Mouse (Mus musculus) intestine, embryonic 16.5 days (tissue): ENCODE data around the gene Tnik. TPM values are rescaled to one million over a fixed set of nuclear protein-coding genes. Genes with fewer than 3 reads are reported as not detected.

Experiments used
- ATAC-seq: fragments of 200-750 bp; cut with Nextera tagmentation; 2 replicates; pipeline ENCODE4 v1.8.0; 2017; ENCODE audit warnings: moderate TSS enrichment, moderate library complexity
- H3K27ac ChIP-seq: fragments of 300-500 bp; sonication (generic); 2 replicates; pipeline ENCODE4 v1.5.1; 2014; ENCODE audit warnings: mild to moderate bottlenecking, low read length
- H3K27me3 ChIP-seq: fragments of 300-500 bp; sonication (generic); replicated peaks from 2 replicates; pipeline ENCODE4 v1.6.1; 2014; ENCODE audit warnings: low read length, control low read depth, mixed read lengths; ENCODE audit not compliant: control insufficient read depth, insufficient read depth
- H3K36me3 ChIP-seq: fragments of 300-500 bp; sonication (generic); 2 replicates; pipeline ENCODE4 v1.6.1; 2014; ENCODE audit warnings: low read length, control low read depth; ENCODE audit not compliant: control insufficient read depth, insufficient read depth
- H3K4me1 ChIP-seq: fragments of 300-500 bp; sonication (generic); 2 replicates; pipeline ENCODE4 v1.6.1; 2014; ENCODE audit warnings: low read length, control low read depth, mixed read lengths; ENCODE audit not compliant: control insufficient read depth, insufficient read depth
- H3K4me2 ChIP-seq: fragments of 300-500 bp; sonication (generic); 2 replicates; pipeline ENCODE4 v1.6.1; 2014; ENCODE audit warnings: low read depth, low read length, control low read depth
- H3K4me3 ChIP-seq: fragments of 300-500 bp; sonication (generic); 2 replicates; pipeline ENCODE4 v1.5.1; 2014; ENCODE audit warnings: mild to moderate bottlenecking, low read length
- H3K9ac ChIP-seq: fragments of 300-500 bp; sonication (generic); 2 replicates; pipeline ENCODE4 v1.6.1; 2014; ENCODE audit warnings: low read depth, low read length
- H3K9me3 ChIP-seq: fragments of 300-500 bp; sonication (generic); 2 replicates; pipeline ENCODE4 v1.6.1; 2016; ENCODE audit warnings: low read length, control low read depth; ENCODE audit not compliant: control insufficient read depth
- WGBS: fragments of 180-500 bp; shearing (Covaris S2); extraction: QIAGEN DNeasy Blood & Tissue Kit; methylation state at CpG from one replicate; pipeline ENCODE4 v1.1.7; 2014; 5-methylcytosine and 5-hydroxymethylcytosine counted together
- polyA plus RNA-seq: library from polyadenylated mRNA; unstranded; fragments of >200 nt; fragmentation: Nextera tagmentation; extraction: Ambion mirVana; gene quantifications from 2 replicates; pipeline ENCODE4 v1.2.1, GENCODE M21; 2015

Gene Tnik
- polyA plus RNA-seq, 1 experiment from 2014 or later, result 12.5 TPM

GRCm38 (mm10) chr3:28550497-28551093 is 287.6 kb downstream of the Tnik start:
- no peak overlapping the region for H3K4me3 ChIP-seq
- peaks cover 15% of the 10 kb centered on the region for H3K4me1 ChIP-seq
- H3K4me2 ChIP-seq, result no peak overlapping the region
- 58% methylated on average over 6 of the region's 6 CpGs for WGBS
- H3K9ac ChIP-seq, result no peak overlapping the region
- H3K27ac ChIP-seq, result no peak overlapping the region
- no peak for ATAC-seq
- no peaks in the 10 kb centered on the region; the same call in 1 of the 2 replicates for H3K27me3 ChIP-seq
- H3K36me3 ChIP-seq, result no peaks in the 10 kb centered on the region
- H3K9me3 ChIP-seq, result no peaks in the 10 kb centered on the region

- no peak for ATAC-seq
- 60% methylated on average over 1 of the region's 1 CpGs for WGBS
These were observed 288.7 kb downstream of the Tnik start for GRCm38 (mm10) chr3:28551756-28552155.

GRCm38 (mm10) chr3:28554934-28555333 is 291.9 kb downstream of the Tnik start:
- H3K4me3 ChIP-seq, result no peak overlapping the region
- H3K27me3 ChIP-seq, result no peaks in the 10 kb centered on the region; the same call in 1 of the 2 replicates
- 76% methylated on average over 9 of the region's 9 CpGs for WGBS
- no peak overlapping the region for H3K9ac ChIP-seq
- no peaks in the 10 kb centered on the region; the same call in 1 of the 2 replicates for H3K4me1 ChIP-seq
- H3K9me3 ChIP-seq, result no peaks in the 10 kb centered on the region
- H3K36me3 ChIP-seq, result no peaks in the 10 kb centered on the region
- ATAC-seq, result no peak
- no peak overlapping the region for H3K4me2 ChIP-seq
- no peak overlapping the region for H3K27ac ChIP-seq

More at GRCm38 (mm10) chr3:28551756-28552155, 288.7 kb downstream of the Tnik start:
- Histone ChIP-seq H3K4me2 (no peak overlapping the region), H3K27me3 (no peaks in the 10 kb centered on the region; the same call in 1 of the 2 replicates), H3K4me3 (no peak overlapping the region), H3K9me3 (no peaks in the 10 kb centered on the region), H3K4me1 (peaks cover 15% of the 10 kb centered on the region), H3K27ac (no peak overlapping the region), H3K9ac (no peak overlapping the region), H3K36me3 (no peaks in the 10 kb centered on the region)

- H3K4me2 ChIP-seq, result no peak overlapping the region
- H3K4me3 ChIP-seq, result no peak overlapping the region
- H3K27me3 ChIP-seq, result no peaks in the 10 kb centered on the region; the same call in 1 of the 2 replicates
- 56% methylated on average over 7 of the region's 7 CpGs for WGBS
- H3K36me3 ChIP-seq, result no peaks in the 10 kb centered on the region
- no peak overlapping the region for H3K9ac ChIP-seq
- no peak for ATAC-seq
- no peaks in the 10 kb centered on the region for H3K9me3 ChIP-seq
- H3K4me1 ChIP-seq, result no peaks in the 10 kb centered on the region; the same call in 1 of the 2 replicates
- no peak overlapping the region for H3K27ac ChIP-seq
These were observed 293.0 kb downstream of the Tnik start for GRCm38 (mm10) chr3:28555795-28556570.

GRCm38 (mm10) chr3:28558328-28558871 is 295.4 kb downstream of the Tnik start:
- H3K4me1 ChIP-seq, result peaks cover 3% of the 10 kb centered on the region; the same call in 1 of the 2 replicates
- no peaks in the 10 kb centered on the region for H3K27me3 ChIP-seq
- H3K4me3 ChIP-seq, result no peak overlapping the region
- H3K9ac ChIP-seq, result no peak overlapping the region
- no peak overlapping the region for H3K27ac ChIP-seq
- no peaks in the 10 kb centered on the region for H3K36me3 ChIP-seq
- no peak overlapping the region for H3K4me2 ChIP-seq
- H3K9me3 ChIP-seq, result no peaks in the 10 kb centered on the region
- 63% methylated on average over 4 of the region's 4 CpGs for WGBS
- no peak for ATAC-seq

GRCm38 (mm10) chr3:28561408-28561807 is 298.4 kb downstream of the Tnik start:
- WGBS, result 45% methylated on average over 4 of the region's 4 CpGs
- H3K27me3 ChIP-seq, result no peaks in the 10 kb centered on the region

DNA sequence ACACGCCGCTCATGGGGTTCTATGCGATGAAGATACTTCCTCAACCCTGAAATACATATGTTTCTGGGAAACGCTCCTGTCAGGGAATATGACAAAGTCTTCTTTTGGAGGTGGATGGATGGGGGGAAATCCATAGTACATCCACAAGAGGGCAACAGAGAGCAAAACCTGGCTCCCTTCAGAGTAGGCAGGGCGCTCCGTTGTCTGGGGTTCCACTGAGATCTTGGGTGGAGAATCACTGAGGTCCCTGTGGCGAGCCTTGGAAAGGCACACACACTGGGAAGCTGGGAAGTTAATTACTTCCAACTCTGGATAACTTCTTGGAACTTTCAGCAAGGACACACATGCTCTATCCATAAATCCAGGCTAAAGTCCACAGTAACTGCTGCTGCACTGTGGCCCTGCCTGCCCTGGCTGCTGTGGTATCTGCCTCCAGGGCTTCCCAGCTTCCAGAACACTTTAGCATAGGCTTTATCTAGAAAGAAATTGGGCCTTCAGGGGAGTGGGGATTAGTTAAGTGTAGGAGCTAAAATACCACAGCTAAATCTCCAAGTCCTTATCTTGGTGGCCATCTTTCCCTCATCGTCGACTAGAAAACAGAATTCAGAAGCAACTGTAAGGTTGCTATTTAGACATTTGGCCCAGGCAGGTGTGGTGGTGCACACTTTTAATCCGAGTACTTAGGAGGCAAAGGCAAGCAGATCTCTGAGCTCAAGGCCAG is 299.8 kb downstream of the Tnik start:
- Histone ChIP-seq H3K9ac (no peak overlapping the region), H3K4me3 (no peak overlapping the region), H3K27me3 (no peaks in the 10 kb centered on the region), H3K27ac (peak overlapping the region; percentile 60), H3K36me3 (no peaks in the 10 kb centered on the region; the same call in 1 of the 2 replicates), H3K9me3 (no peaks in the 10 kb centered on the region), H3K4me1 (peaks cover 3% of the 10 kb centered on the region; the same call in 1 of the 2 replicates), H3K4me2 (no peak overlapping the region)
- WGBS, result 65% methylated on average over 10 of the region's 10 CpGs
- ATAC-seq, result peak; percentile 95

More at GRCm38 (mm10) chr3:28561408-28561807, 298.4 kb downstream of the Tnik start:
- Histone ChIP-seq H3K9ac (no peak overlapping the region), H3K4me2 (no peak overlapping the region), H3K4me1 (peaks cover 3% of the 10 kb centered on the region; the same call in 1 of the 2 replicates), H3K9me3 (no peaks in the 10 kb centered on the region), H3K27ac (no peak overlapping the region), H3K4me3 (no peak overlapping the region), H3K36me3 (no peaks in the 10 kb centered on the region)
- peak; percentile 39; the same call in 1 of the 2 replicates for ATAC-seq

GRCm38 (mm10) chr3:28564370-28565357 is 301.6 kb downstream of the Tnik start:
- Histone ChIP-seq H3K36me3 (no peaks in the 10 kb centered on the region; the same call in 1 of the 2 replicates), H3K27ac (no peak overlapping the region), H3K4me2 (no peak overlapping the region), H3K27me3 (no peaks in the 10 kb centered on the region), H3K4me3 (no peak overlapping the region), H3K4me1 (peaks cover 3% of the 10 kb centered on the region; the same call in 1 of the 2 replicates), H3K9ac (no peak overlapping the region), H3K9me3 (no peaks in the 10 kb centered on the region)
- whole genome bisulfite sequencing, result 82% methylated on average over 11 of the region's 12 CpGs
- ATAC-seq, result no peak
